Mouse (Mus musculus) CH12.LX (cell line): ENCODE results near the gene Agpat3. TPM values are rescaled to one million over a fixed set of nuclear protein-coding genes. Genes with fewer than 3 reads are reported as not detected.
A peak's percentile ranks its signal among the peaks of the same experiment; 100 is the strongest.

Experiments used
- DNase-seq: peaks from one replicate; pipeline ENCODE4 v3.0.0-alpha.2; 2013; ENCODE audit errors: extremely low read depth
- H3K27ac ChIP-seq: 2 replicates; pipeline ENCODE4 v1.5.1; 2012; ENCODE audit warnings: low read depth, mild to moderate bottlenecking, control low read depth, moderate library complexity; ENCODE audit not compliant: insufficient read depth
- H3K27me3 ChIP-seq: replicated peaks from 2 replicates; pipeline ENCODE3; 2012; ENCODE audit warnings: inconsistent platforms
- H3K36me3 ChIP-seq, 2 experiments: replicated peaks in 1 of 2; 2 replicates each; pipeline versions ENCODE3 to v1.6.1; 2012; ENCODE audit warnings: inconsistent platforms in 1 of 2, low read length in 1 of 2, mild to moderate bottlenecking in 1 of 2, mixed read lengths in 1 of 2, moderate library complexity in 1 of 2; ENCODE audit not compliant: control insufficient read depth in 1 of 2, insufficient read depth in 1 of 2
- H3K4me1 ChIP-seq, 2 experiments: 2 replicates each; pipeline ENCODE4 v1.6.1; 2012; ENCODE audit warnings: inconsistent platforms in 1 of 2, moderate library complexity in 1 of 2; ENCODE audit not compliant: insufficient read depth in 2 of 2, control insufficient read depth in 1 of 2
- H3K4me2 ChIP-seq: 2 replicates; pipeline ENCODE4 v1.6.1; 2012; ENCODE audit warnings: low read depth, mild to moderate bottlenecking, control low read depth; ENCODE audit not compliant: poor library complexity, insufficient read depth, severe bottlenecking
- H3K4me3 ChIP-seq, 3 experiments: fragments of 150-350 bp in 1 of 3; sonication (generic) in 1 of 3; replicated peaks in 1 of 3; 2 replicates each; pipeline versions ENCODE3 to v1.5.1; 2011 to 2012; ENCODE audit warnings: low read depth in 2 of 3, low read length in 2 of 3, mild to moderate bottlenecking in 2 of 3, moderate library complexity in 2 of 3, control low read depth in 1 of 3, improper control_type of control experiment in 1 of 3, inconsistent platforms in 1 of 3, mixed read lengths in 1 of 3; ENCODE audit not compliant: poor library complexity in 1 of 3
- H3K79me2 ChIP-seq: replicated peaks from 2 replicates; pipeline ENCODE4 v1.6.1; 2012; ENCODE audit warnings: mild to moderate bottlenecking, moderate library complexity; ENCODE audit not compliant: control insufficient read depth, poor library complexity, insufficient read depth, severe bottlenecking; ENCODE audit errors: extremely low read depth
- H3K9ac ChIP-seq: 2 replicates; pipeline ENCODE4 v1.6.1; 2012; ENCODE audit warnings: low read depth, mild to moderate bottlenecking, control low read depth, moderate library complexity; ENCODE audit not compliant: insufficient read depth
- H3K9me3 ChIP-seq: replicated peaks from 2 replicates; pipeline ENCODE3; 2012; ENCODE audit warnings: low read length, inconsistent platforms, mixed read lengths
- CTCF ChIP-seq, 2 experiments: IDR thresholded peaks in 1 of 2; conservative IDR thresholded peaks in 1 of 2; 2 replicates each; pipeline ENCODE4 v1.5.1; 2011 to 2012; ENCODE audit warnings: low read depth in 2 of 2, low read length in 2 of 2, improper control_type of control experiment in 1 of 2, inconsistent platforms in 1 of 2, mild to moderate bottlenecking in 1 of 2, moderate library complexity in 1 of 2
- E2F4 ChIP-seq: IDR thresholded peaks from 2 replicates; pipeline ENCODE4 v1.6.1; 2011; ENCODE audit warnings: low read depth, low read length, improper control_type of control experiment; ENCODE audit not compliant: insufficient replicate concordance
- ELF1 ChIP-seq: IDR thresholded peaks from 2 replicates; pipeline ENCODE4 v1.6.1; 2014; ENCODE audit warnings: low read depth, mild to moderate bottlenecking, inconsistent platforms, low read length, improper control_type of control experiment
- IRF4 ChIP-seq: IDR thresholded peaks from 2 replicates; pipeline ENCODE4 v1.6.1; 2014; ENCODE audit warnings: low read depth, mild to moderate bottlenecking, inconsistent platforms, low read length, improper control_type of control experiment
- JUND ChIP-seq: conservative IDR thresholded peaks from 2 replicates; pipeline ENCODE4 v1.6.1; 2011; ENCODE audit warnings: low read depth, low read length, improper control_type of control experiment
- KAT2A ChIP-seq: IDR thresholded peaks from 2 replicates; pipeline ENCODE4 v1.6.1; 2012; ENCODE audit warnings: low read length, improper control_type of control experiment, inconsistent platforms; ENCODE audit not compliant: insufficient replicate concordance
- MAX ChIP-seq: IDR thresholded peaks from 2 replicates; pipeline ENCODE4 v1.6.1; 2011; ENCODE audit warnings: low read length, improper control_type of control experiment
- NELFE ChIP-seq: IDR thresholded peaks from 2 replicates; pipeline ENCODE4 v1.6.1; 2011; ENCODE audit warnings: low read depth, low read length, improper control_type of control experiment
- NRF1 ChIP-seq: IDR thresholded peaks from 2 replicates; pipeline ENCODE4 v1.6.1; 2014; ENCODE audit warnings: low read depth, mild to moderate bottlenecking, inconsistent platforms, low read length, improper control_type of control experiment, moderate library complexity
- RAD21 ChIP-seq: IDR thresholded peaks from 2 replicates; pipeline ENCODE4 v1.6.1; 2011; ENCODE audit warnings: low read depth, mild to moderate bottlenecking, low read length, improper control_type of control experiment, moderate library complexity
- RCOR1 ChIP-seq: conservative IDR thresholded peaks from 2 replicates; pipeline ENCODE4 v1.6.1; 2012; ENCODE audit warnings: low read depth, mild to moderate bottlenecking, inconsistent platforms, low read length, improper control_type of control experiment
- ZC3H11A ChIP-seq: IDR thresholded peaks from 2 replicates; pipeline ENCODE4 v1.6.1; 2012; ENCODE audit warnings: low read depth, mild to moderate bottlenecking, inconsistent platforms, low read length, improper control_type of control experiment
- ZKSCAN1 ChIP-seq: IDR thresholded peaks from 2 replicates; pipeline ENCODE4 v1.6.1; 2012; ENCODE audit warnings: low read depth, inconsistent platforms, low read length, improper control_type of control experiment, borderline replicate concordance
- dilution Hi-C: fragments of 300-500 bp; cut with MboI; formaldehyde crosslinking; loops from 2 replicates; pipeline ENCODE4 v1.14.3; 2020; ENCODE audit warnings: low sequenced_read_pairs; ENCODE audit not compliant: extremely low pct_unique_long_range_greater_than_20kb, extremely low pct_ligation_motif_present
- in situ Hi-C: fragments of 300-500 bp; cut with MboI; formaldehyde crosslinking; loops from 3 replicates; pipeline ENCODE4 v1.14.3; 2019; ENCODE audit warnings: low sequenced_read_pairs, low pct_ligation_motif_present, low pct_unique_long_range_greater_than_20kb, mixed read lengths
- polyA plus RNA-seq: library from polyadenylated mRNA; unstranded; fragments of >175 nt; gene quantifications from 2 replicates; pipeline ENCODE4 v1.2.1, GENCODE M21; 2012; ENCODE audit warnings: low read depth; ENCODE audit not compliant: insufficient read length
- total RNA-seq, 2 experiments: library from RNA; depleted of rRNA; stranded (reverse); fragments of 300-350 nt in 1 of 2; fragments of >200 nt in 1 of 2; gene quantifications; 2 replicates each; pipeline ENCODE4 v1.2.3; 2012 to 2014

The Agpat3 gene
- total and polyA plus RNA-seq, 3 experiments, result 36.7 to 67.2 (median 63.1) TPM

DNA sequence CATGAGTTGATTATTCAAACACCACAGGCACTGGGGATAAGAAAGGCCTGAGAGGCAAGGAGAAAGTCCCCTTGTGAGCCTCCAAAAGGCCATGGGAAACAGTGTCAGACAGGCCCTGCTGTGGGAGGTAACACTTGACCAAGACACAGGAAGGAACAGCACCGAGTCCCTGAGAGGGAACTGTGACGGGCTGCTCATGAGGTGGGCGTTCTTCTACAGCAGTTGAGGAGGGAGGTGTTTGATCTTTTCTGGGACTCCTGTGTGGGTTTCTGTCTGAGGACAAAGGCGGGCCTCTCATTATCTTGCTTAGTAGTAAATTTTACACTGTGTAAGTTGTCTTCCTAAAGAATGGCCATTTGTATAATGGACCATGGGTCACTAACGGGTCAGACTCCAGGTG is 33.2 kb upstream of the Agpat3 start:
- no peaks in the 10 kb centered on the region for H3K36me3 ChIP-seq
- no peak for DNase-seq
- in situ Hi-C loops, result loop anchor here (25.0 kb wide), 1 partner anchor 348 kb away; the partner anchor contains the start of genes Aire and Dnmt3l
- no peak overlapping the region for H3K9ac ChIP-seq
- TF ChIP-seq KAT2A, result no peak
- no peak for TF ChIP-seq IRF4
- TF ChIP-seq E2F4, result no peak
- TF ChIP-seq RCOR1, result no peak
- TF ChIP-seq ZC3H11A, result no peak
- TF ChIP-seq MAX, result no peak
- no peak for TF ChIP-seq ELF1
- TF ChIP-seq NELFE, result no peak
- H3K79me2 ChIP-seq, result no peaks in the 10 kb centered on the region
- H3K27me3 ChIP-seq, result peaks cover 26% of the 10 kb centered on the region
- dilution Hi-C loops, result no loop called here
- no peak overlapping the region for H3K4me2 ChIP-seq
- no peak overlapping the region for H3K27ac ChIP-seq
- H3K9me3 ChIP-seq, result no peaks in the 10 kb centered on the region
- peaks cover 4 to 5% of the 10 kb centered on the region in 2 experiments; a peak in 3 of 4 replicates for H3K4me1 ChIP-seq
- no peak overlapping the region for H3K4me3 ChIP-seq

DNA sequence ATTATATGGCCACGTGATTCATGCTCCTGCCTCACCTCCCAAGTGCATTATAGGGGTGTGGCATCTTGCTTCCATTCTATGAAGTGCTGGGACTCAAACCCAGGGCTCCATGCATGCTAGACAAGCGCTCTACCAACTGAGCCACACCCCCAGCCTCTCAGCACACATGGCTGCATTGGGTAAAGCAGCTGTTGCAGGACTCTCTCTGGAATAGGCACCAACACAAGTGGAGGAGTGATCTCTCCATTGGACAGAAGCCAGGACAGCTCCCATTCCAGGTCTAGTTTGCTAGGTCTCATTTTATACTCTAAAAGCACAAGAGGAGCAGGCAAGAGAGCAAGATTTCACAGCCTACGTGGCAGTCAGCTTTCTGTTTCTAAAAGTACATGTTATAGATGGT is 31.3 kb upstream of the Agpat3 start:
- DNase-seq, result no peak
- Histone ChIP-seq H3K4me1 (peaks cover under 1 to 5% of the 10 kb centered on the region in 2 experiments; a peak in 2 of 4 replicates), H3K9me3 (peaks cover under 1% of the 10 kb centered on the region), H3K36me3 (no peaks in the 10 kb centered on the region), H3K4me3 (no peak overlapping the region), H3K9ac (no peak overlapping the region), H3K27me3 (peaks cover 17% of the 10 kb centered on the region), H3K79me2 (no peaks in the 10 kb centered on the region), H3K27ac (no peak overlapping the region), H3K4me2 (no peak overlapping the region)
- in situ Hi-C loops (loop anchor here (25.0 kb wide), 1 partner anchor 346 kb away; the partner anchor contains the start of genes Aire and Dnmt3l), dilution Hi-C loops (no loop called here)
- no peak for TF ChIP-seq ZKSCAN1
- no peak for TF ChIP-seq JUND

DNA sequence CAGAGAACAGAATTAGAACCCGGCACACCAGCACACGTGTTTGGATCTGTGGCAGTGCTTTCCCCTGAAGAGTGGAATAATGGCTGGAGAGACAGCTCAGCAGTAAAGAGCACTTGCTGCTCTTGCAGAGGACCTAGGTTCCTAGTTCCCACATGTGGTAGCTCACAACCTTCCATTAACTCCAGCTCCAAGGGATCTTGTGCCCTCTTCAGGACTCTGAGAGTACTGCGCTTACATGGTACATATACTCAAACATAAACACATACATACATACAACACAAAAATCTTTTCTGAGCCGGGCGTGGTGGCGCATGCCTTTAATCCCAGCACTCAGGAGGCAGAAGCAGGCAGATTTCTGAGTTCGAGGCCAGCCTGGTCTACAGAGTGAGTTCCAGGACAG is 26.2 kb upstream of the Agpat3 start:
- DNase-seq, result no peak

More for the DNA sequence above, 26.2 kb upstream of the Agpat3 start:
- H3K36me3 ChIP-seq, result no peaks in the 10 kb centered on the region
- H3K9ac ChIP-seq, result no peak overlapping the region
- H3K27ac ChIP-seq, result no peak overlapping the region
- peak; percentile 14 for TF ChIP-seq RAD21
- no peak for TF ChIP-seq NRF1
- TF ChIP-seq CTCF (conservative IDR thresholded peaks at IDR 0.05 in 1 of 2, IDR thresholded peaks at IDR 0.05 in 1 of 2; ENCODE audit: low read depth in 2 of 2, low read length in 2 of 2), result peak in 1 of 2 experiments; percentile 38; a peak in 2 of 4 replicates
- TF ChIP-seq E2F4, result no peak
- TF ChIP-seq, all 38 proteins: peak for 2
- dilution Hi-C loops (no loop called here), in situ Hi-C loops (loop anchor here (10.0 to 25.0 kb wide), 2 partner anchors 194 to 341 kb away; partner anchors contain the start of genes Aire, Dnmt3l and Pwp2)
- no peak overlapping the region for H3K4me3 ChIP-seq
- H3K4me2 ChIP-seq, result no peak overlapping the region
- H3K79me2 ChIP-seq, result no peaks in the 10 kb centered on the region
- peaks cover 12% of the 10 kb centered on the region for H3K9me3 ChIP-seq
- H3K4me1 ChIP-seq, result 0 out of 4 replicates have a peak, but pooled peaks cover 0 to under 1% of the 10 kb centered on the region in 2 experiments
- H3K27me3 ChIP-seq, result peaks cover 24% of the 10 kb centered on the region
